Mouse (Mus musculus) midbrain, embryonic 12.5 days (tissue): Measurements from ENCODE around the gene Ceacam16. TPM values are rescaled to one million over a fixed set of nuclear protein-coding genes. Genes with fewer than 3 reads are reported as not detected.

Experiments used
- ATAC-seq: fragments of 200-750 bp; cut with Nextera tagmentation; 2 replicates; pipeline ENCODE4 v1.8.0; 2017; ENCODE audit warnings: low read depth, moderate TSS enrichment, moderate library complexity; ENCODE audit not compliant: low FRiP score
- H3K27ac ChIP-seq: fragments of 300-500 bp; sonication (generic); replicated peaks from 2 replicates; pipeline ENCODE4 v1.5.1; 2016; ENCODE audit warnings: mild to moderate bottlenecking
- H3K27me3 ChIP-seq: fragments of 300-500 bp; sonication (generic); 2 replicates; pipeline ENCODE4 v1.6.1; 2016; ENCODE audit warnings: mild to moderate bottlenecking
- H3K36me3 ChIP-seq: fragments of 300-500 bp; sonication (generic); 2 replicates; pipeline ENCODE4 v1.6.1; 2016
- H3K4me1 ChIP-seq: fragments of 300-500 bp; sonication (generic); 2 replicates; pipeline ENCODE4 v1.6.1; 2016
- H3K4me2 ChIP-seq: fragments of 300-500 bp; sonication (generic); replicated peaks from 2 replicates; pipeline ENCODE4 v1.6.1; 2016; ENCODE audit warnings: mild to moderate bottlenecking, moderate library complexity
- H3K4me3 ChIP-seq: fragments of 300-500 bp; sonication (generic); 2 replicates; pipeline ENCODE4 v1.5.1; 2016; ENCODE audit warnings: mild to moderate bottlenecking
- H3K9ac ChIP-seq: fragments of 300-500 bp; sonication (generic); replicated peaks from 2 replicates; pipeline ENCODE4 v1.6.1; 2016; ENCODE audit warnings: mild to moderate bottlenecking, moderate library complexity
- H3K9me3 ChIP-seq: fragments of 300-500 bp; sonication (generic); 2 replicates; pipeline ENCODE4 v1.6.1; 2016; ENCODE audit warnings: mild to moderate bottlenecking
- WGBS: fragments of 180-500 bp; shearing (Covaris S2); methylation state at CpG from one replicate; pipeline ENCODE4 v1.1.7; 2016; 5-methylcytosine and 5-hydroxymethylcytosine counted together
- polyA plus RNA-seq: library from polyadenylated mRNA; unstranded; fragments of >200 nt; fragmentation: Nextera tagmentation; extraction: Ambion mirVana; gene quantifications from 2 replicates; pipeline ENCODE4 v1.2.1, GENCODE M21; 2016

Gene Ceacam16
- polyA plus RNA-seq, 1 experiment from 2014 or later, result 0.17 TPM

GRCm38 (mm10) chr7:19822193-19822592 lies 38.9 kb downstream of the Ceacam16 start:
- Histone ChIP-seq H3K9me3 (peaks cover 7% of the 10 kb centered on the region; the same call in 1 of the 2 replicates), H3K4me3 (peak overlapping the region; percentile 37), H3K27me3 (peaks cover 58% of the 10 kb centered on the region), H3K36me3 (no peaks in the 10 kb centered on the region), H3K4me2 (peak overlapping the region; percentile 50), H3K27ac (no peak overlapping the region), H3K4me1 (peaks cover 23% of the 10 kb centered on the region), H3K9ac (peak overlapping the region; percentile 41; the same call in 1 of the 2 replicates)
- no peak for ATAC-seq
- WGBS, result 5% methylated on average over 20 of the region's 20 CpGs

GRCm38 (mm10) chr7:19821633-19822032 lies 39.5 kb downstream of the Ceacam16 start:
- no peak for ATAC-seq
- Histone ChIP-seq H3K9me3 (peaks cover 7% of the 10 kb centered on the region; the same call in 1 of the 2 replicates), H3K36me3 (no peaks in the 10 kb centered on the region), H3K27ac (no peak overlapping the region), H3K9ac (no peak overlapping the region), H3K4me1 (peaks cover 28% of the 10 kb centered on the region), H3K27me3 (peaks cover 63% of the 10 kb centered on the region), H3K4me2 (no peak overlapping the region), H3K4me3 (no peak overlapping the region)
- WGBS, result 54% methylated on average over 7 of the region's 7 CpGs

- peaks cover 63% of the 10 kb centered on the region for H3K27me3 ChIP-seq
- H3K9ac ChIP-seq, result no peak overlapping the region
- H3K36me3 ChIP-seq, result no peaks in the 10 kb centered on the region
- H3K4me2 ChIP-seq, result no peak overlapping the region
- H3K4me3 ChIP-seq, result no peak overlapping the region
- peaks cover 7% of the 10 kb centered on the region; the same call in 1 of the 2 replicates for H3K9me3 ChIP-seq
- 82% methylated on average over 3 of the region's 3 CpGs for WGBS
- ATAC-seq, result no peak
- H3K4me1 ChIP-seq, result peaks cover 38% of the 10 kb centered on the region
- H3K27ac ChIP-seq, result no peak overlapping the region
Measured at GRCm38 (mm10) chr7:19820347-19821048, 40.6 kb downstream of the Ceacam16 start.

DNA sequence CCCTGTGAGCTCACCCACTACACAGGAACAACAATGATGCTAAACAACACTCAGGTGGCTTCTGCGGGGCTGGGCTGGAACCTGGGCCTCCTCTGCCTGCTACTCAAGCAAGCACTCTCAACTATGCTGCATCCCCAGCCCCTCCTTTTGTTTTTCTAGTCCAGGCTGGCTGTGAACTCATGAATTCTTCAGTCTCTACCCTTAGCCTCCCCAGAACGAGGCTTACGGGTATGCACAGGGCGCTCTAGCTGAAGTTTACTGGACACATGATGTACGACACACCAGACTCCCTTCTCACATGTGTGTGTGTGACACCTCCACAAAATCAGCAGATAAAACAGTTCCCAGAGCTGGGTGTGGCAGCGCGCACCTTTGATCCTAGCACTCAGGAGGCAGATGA lies 42.2 kb downstream of the Ceacam16 start:
- WGBS, result 90% methylated on average over 7 of the region's 7 CpGs
- ATAC-seq, result no peak
- Histone ChIP-seq H3K4me3 (no peak overlapping the region), H3K27me3 (peaks cover 62% of the 10 kb centered on the region), H3K4me2 (no peak overlapping the region), H3K9ac (no peak overlapping the region), H3K27ac (no peak overlapping the region), H3K9me3 (peaks cover 7% of the 10 kb centered on the region; the same call in 1 of the 2 replicates), H3K4me1 (peaks cover 34% of the 10 kb centered on the region), H3K36me3 (no peaks in the 10 kb centered on the region)

- no peak for ATAC-seq
- Histone ChIP-seq H3K9me3 (peaks cover 7% of the 10 kb centered on the region; the same call in 1 of the 2 replicates), H3K4me2 (no peak overlapping the region), H3K36me3 (no peaks in the 10 kb centered on the region), H3K4me3 (no peak overlapping the region), H3K27ac (no peak overlapping the region), H3K4me1 (peaks cover 32% of the 10 kb centered on the region), H3K9ac (no peak overlapping the region), H3K27me3 (peaks cover 62% of the 10 kb centered on the region)
- WGBS, result 93% methylated on average over 5 of the region's 5 CpGs
Measured at GRCm38 (mm10) chr7:19818440-19818839, 42.7 kb downstream of the Ceacam16 start.

- peaks cover 62% of the 10 kb centered on the region for H3K27me3 ChIP-seq
- peak overlapping the region; percentile 73 for H3K27ac ChIP-seq
- 4% methylated on average over 15 of the region's 15 CpGs for WGBS
- H3K4me2 ChIP-seq, result peak overlapping the region; percentile 58
- peak; percentile 72 for ATAC-seq
- H3K4me3 ChIP-seq, result peak overlapping the region; percentile 25
- no peaks in the 10 kb centered on the region for H3K36me3 ChIP-seq
- H3K9ac ChIP-seq, result peak overlapping the region; percentile 37
- peaks cover 30% of the 10 kb centered on the region for H3K4me1 ChIP-seq
- H3K9me3 ChIP-seq, result peaks cover 7% of the 10 kb centered on the region; the same call in 1 of the 2 replicates
Measured at GRCm38 (mm10) chr7:19817382-19818105, 43.6 kb downstream of the Ceacam16 start.

DNA sequence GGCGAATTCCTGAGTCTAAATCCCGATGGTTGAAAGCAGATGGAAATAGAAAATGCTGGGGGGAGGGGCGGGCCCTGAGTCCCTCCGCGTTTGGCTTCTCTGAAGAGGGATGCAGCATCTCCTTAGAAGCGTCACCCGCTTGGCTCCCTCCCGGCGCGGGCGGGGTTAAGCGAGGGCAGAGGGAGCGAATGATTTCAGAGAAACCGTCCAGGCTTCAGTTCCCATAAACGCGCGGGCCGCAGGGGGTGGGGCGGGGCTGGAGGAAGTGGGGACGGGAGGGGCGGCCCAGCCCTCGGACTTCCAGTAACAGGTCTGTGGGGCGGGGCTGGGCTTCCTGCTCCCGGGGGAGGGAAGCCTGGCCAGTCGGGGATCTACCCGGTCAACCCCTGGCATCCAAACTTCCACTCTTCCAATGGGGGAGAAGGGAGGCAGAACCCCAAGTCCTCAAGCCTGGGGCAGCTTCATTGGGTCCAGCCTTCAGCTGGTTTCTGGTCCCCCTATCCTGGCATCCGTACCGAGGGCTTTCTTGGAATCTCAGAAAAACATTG lies 44.8 kb downstream of the Ceacam16 start:
- Histone ChIP-seq H3K9ac (peak overlapping the region; percentile 29; the same call in 1 of the 2 replicates), H3K9me3 (peaks cover 7% of the 10 kb centered on the region; the same call in 1 of the 2 replicates), H3K27ac (0 out of 2 replicates have a peak overlapping the region, but pooled peaks have one; percentile 1), H3K27me3 (peaks cover 62% of the 10 kb centered on the region), H3K4me2 (peak overlapping the region; percentile 58), H3K4me3 (peak overlapping the region; percentile 39), H3K36me3 (no peaks in the 10 kb centered on the region), H3K4me1 (peaks cover 27% of the 10 kb centered on the region)
- 1% methylated on average over 28 of the region's 28 CpGs for WGBS
- peak; percentile 66 for ATAC-seq

- peak overlapping the region; percentile 58 for H3K4me2 ChIP-seq
- WGBS, result 25% methylated on average over 17 of the region's 17 CpGs
- H3K27me3 ChIP-seq, result peaks cover 62% of the 10 kb centered on the region
- peak overlapping the region; percentile 29; the same call in 1 of the 2 replicates for H3K9ac ChIP-seq
- H3K9me3 ChIP-seq, result peaks cover 3% of the 10 kb centered on the region; the same call in 1 of the 2 replicates
- no peaks in the 10 kb centered on the region for H3K36me3 ChIP-seq
- ATAC-seq, result peak; percentile 10
- H3K4me3 ChIP-seq, result peak overlapping the region; percentile 39
- peaks cover 32% of the 10 kb centered on the region for H3K4me1 ChIP-seq
- no peak overlapping the region for H3K27ac ChIP-seq
Measured at GRCm38 (mm10) chr7:19815296-19816223, 45.5 kb downstream of the Ceacam16 start.

- Histone ChIP-seq H3K36me3 (no peaks in the 10 kb centered on the region), H3K9me3 (no peaks in the 10 kb centered on the region), H3K27ac (no peak overlapping the region), H3K4me3 (no peak overlapping the region), H3K9ac (no peak overlapping the region), H3K4me2 (no peak overlapping the region), H3K4me1 (peaks cover 36% of the 10 kb centered on the region), H3K27me3 (peaks cover 68% of the 10 kb centered on the region)
- no peak for ATAC-seq
- WGBS, result 84% methylated on average over 6 of the region's 6 CpGs
Measured at GRCm38 (mm10) chr7:19813579-19814122, 47.4 kb downstream of the Ceacam16 start.

GRCm38 (mm10) chr7:19813161-19813560 lies 47.9 kb downstream of the Ceacam16 start:
- H3K4me3 ChIP-seq, result no peak overlapping the region
- H3K27me3 ChIP-seq, result peaks cover 69% of the 10 kb centered on the region
- H3K9ac ChIP-seq, result no peak overlapping the region
- no peak overlapping the region for H3K27ac ChIP-seq
- peaks cover 36% of the 10 kb centered on the region for H3K4me1 ChIP-seq
- WGBS, result 83% methylated on average over 4 of the region's 4 CpGs
- H3K9me3 ChIP-seq, result no peaks in the 10 kb centered on the region
- H3K4me2 ChIP-seq, result no peak overlapping the region
- ATAC-seq, result no peak
- H3K36me3 ChIP-seq, result no peaks in the 10 kb centered on the region

GRCm38 (mm10) chr7:19811114-19811513 lies 50.0 kb downstream of the Ceacam16 start:
- Histone ChIP-seq H3K27ac (no peak overlapping the region), H3K4me2 (peak overlapping the region; percentile 39), H3K27me3 (peaks cover 64% of the 10 kb centered on the region)

More at GRCm38 (mm10) chr7:19811114-19811513, 50.0 kb downstream of the Ceacam16 start:
- Histone ChIP-seq H3K36me3 (no peaks in the 10 kb centered on the region), H3K4me1 (peaks cover 17% of the 10 kb centered on the region), H3K4me3 (peak overlapping the region; percentile 13; the same call in 1 of the 2 replicates), H3K9me3 (no peaks in the 10 kb centered on the region), H3K9ac (no peak overlapping the region)
- peak; percentile 32 for ATAC-seq
- WGBS, result 3% methylated on average over 22 of the region's 22 CpGs
